Mouse (Mus musculus): Measurements from ENCODE around the gene Arap1. TPM values are rescaled to one million over a fixed set of nuclear protein-coding genes. Genes with fewer than 3 reads are reported as not detected.

The Arap1 gene
- polyA plus RNA-seq, 1 experiment from 2014 or later = 13.4 TPM

DNA sequence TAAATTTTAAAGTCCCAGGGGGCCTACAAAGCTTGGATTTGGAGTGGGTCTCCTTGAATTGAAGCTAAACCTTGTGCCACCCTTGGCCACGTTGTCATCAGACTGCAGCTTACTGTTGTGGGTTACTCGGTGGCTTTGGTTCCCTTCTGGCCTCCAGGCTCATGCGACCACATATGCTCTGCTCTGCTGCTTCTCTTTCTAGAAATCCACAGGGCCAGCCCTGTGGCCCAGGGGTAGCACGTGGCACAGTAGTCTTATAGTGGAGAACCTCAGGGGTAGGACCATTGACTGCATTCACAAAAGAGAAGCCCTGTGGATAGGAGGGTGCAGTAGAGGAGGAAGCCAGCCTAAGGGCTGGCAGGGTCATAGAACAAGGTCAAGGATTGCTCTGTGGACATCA lies 4.5 kb downstream of the Arap1 start:
- WGBS = 88% methylated on average over 4 of the region's 4 CpGs
- no peak for ATAC-seq (ENCODE audit: low FRiP score)
- no peak overlapping the region for H3K4me2 ChIP-seq

DNA sequence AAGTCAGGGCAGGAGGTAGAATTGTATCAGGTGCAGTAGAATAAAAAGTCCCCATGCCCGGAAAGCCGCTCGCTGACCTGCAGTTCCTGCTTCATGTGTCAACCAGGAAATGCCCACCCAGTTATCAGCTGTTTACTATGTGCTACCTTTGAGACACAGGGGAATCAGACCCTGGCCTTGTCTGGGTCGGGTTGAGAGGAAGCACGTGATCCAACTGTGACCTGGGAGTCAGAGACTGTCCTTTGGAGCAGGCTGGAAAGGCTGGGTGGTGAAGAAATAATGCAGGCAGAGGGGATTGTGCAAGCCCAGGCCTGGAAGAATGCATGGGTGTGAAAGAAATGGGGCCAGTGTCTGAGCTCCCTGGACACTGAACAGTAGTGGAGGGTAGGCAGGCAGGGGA lies 6.6 kb downstream of the Arap1 start:
- H3K27ac ChIP-seq = no peak overlapping the region
- no peaks in the 10 kb centered on the region for H3K9me3 ChIP-seq
- ATAC-seq (ENCODE audit: low FRiP score) = no peak
- no peak overlapping the region for H3K9ac ChIP-seq
- no peaks in the 10 kb centered on the region for H3K36me3 ChIP-seq (replicated peaks)
- H3K4me1 ChIP-seq = peaks cover 11% of the 10 kb centered on the region
- WGBS = 80% methylated on average over 5 of the region's 5 CpGs
- H3K4me2 ChIP-seq = no peak overlapping the region
- H3K4me3 ChIP-seq (replicated peaks) = no peak overlapping the region
- peaks cover 7% of the 10 kb centered on the region for H3K27me3 ChIP-seq

More for the DNA sequence above, 4.5 kb downstream of the Arap1 start:
- Histone ChIP-seq H3K27me3 (peaks cover 22% of the 10 kb centered on the region), H3K9me3 (no peaks in the 10 kb centered on the region), H3K9ac (no peak overlapping the region), H3K27ac (no peak overlapping the region), H3K36me3 (replicated peaks) (no peaks in the 10 kb centered on the region), H3K4me3 (replicated peaks) (no peak overlapping the region), H3K4me1 (peaks cover 20% of the 10 kb centered on the region)

DNA sequence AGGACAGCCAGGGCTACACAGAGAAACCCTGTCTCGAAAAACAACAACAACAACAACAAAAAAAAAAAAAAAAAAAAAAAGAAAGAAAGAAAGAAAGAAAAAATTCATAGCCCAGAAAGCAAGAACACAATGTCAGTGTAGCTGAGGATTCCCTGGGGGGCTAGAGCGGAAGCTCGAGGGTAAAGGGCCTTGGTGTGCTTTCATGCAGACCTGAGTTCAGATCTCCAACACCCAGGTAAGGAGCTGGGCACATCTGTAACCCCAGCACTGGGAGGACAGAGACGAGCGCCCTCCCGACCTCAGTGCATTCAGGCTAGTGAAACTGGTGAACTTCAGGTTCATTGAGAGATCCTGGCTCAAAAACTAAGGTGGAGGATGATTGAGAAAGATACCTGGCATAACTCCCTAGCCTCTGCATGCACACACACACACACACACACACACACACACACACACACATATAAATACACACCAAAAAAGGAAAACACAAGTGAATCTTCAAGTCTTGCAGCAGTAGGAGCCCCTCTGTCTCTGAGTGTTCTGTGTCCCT lies 7.8 kb downstream of the Arap1 start:
- no peak for ATAC-seq (ENCODE audit: low FRiP score)
- H3K9ac ChIP-seq = no peak overlapping the region
- H3K27me3 ChIP-seq = no peaks in the 10 kb centered on the region
- no peak overlapping the region for H3K27ac ChIP-seq
- H3K9me3 ChIP-seq = no peaks in the 10 kb centered on the region
- H3K4me3 ChIP-seq (replicated peaks) = no peak overlapping the region
- H3K4me1 ChIP-seq = 0 out of 2 replicates have a peak, but pooled peaks cover 5% of the 10 kb centered on the region
- no peak overlapping the region for H3K4me2 ChIP-seq
- no peaks in the 10 kb centered on the region for H3K36me3 ChIP-seq (replicated peaks)
- WGBS = 83% methylated on average over 6 of the region's 6 CpGs

DNA sequence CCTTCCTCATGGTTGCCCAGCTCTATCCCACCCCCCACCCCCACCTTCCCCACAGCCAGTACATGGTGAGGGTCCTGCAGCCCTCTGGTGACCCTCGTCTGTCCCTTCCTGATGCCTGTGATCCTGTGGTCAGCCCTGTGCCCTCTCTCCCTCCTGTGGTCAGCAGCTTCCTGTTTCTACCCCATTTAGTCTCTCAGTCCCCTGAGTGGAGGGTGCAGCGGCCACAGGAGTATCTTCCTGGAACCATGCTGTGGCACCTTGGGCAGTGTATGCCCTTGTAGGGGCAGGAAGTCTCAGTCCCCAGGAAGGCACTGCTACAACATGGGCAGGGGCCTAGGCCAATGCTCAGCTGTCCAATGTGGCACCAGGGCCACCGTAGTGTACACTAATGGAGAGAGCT lies 9.0 kb downstream of the Arap1 start:
- H3K4me3 ChIP-seq (replicated peaks) = no peak overlapping the region
- no peak for ATAC-seq (ENCODE audit: low FRiP score)
- no peak overlapping the region for H3K27ac ChIP-seq
- no peak overlapping the region for H3K9ac ChIP-seq
- H3K9me3 ChIP-seq = no peaks in the 10 kb centered on the region
- H3K27me3 ChIP-seq = no peaks in the 10 kb centered on the region
- H3K36me3 ChIP-seq (replicated peaks) = no peaks in the 10 kb centered on the region
- H3K4me2 ChIP-seq = no peak overlapping the region
- WGBS = 71% methylated on average over 3 of the region's 3 CpGs
- H3K4me1 ChIP-seq = 0 out of 2 replicates have a peak, but pooled peaks cover 5% of the 10 kb centered on the region

DNA sequence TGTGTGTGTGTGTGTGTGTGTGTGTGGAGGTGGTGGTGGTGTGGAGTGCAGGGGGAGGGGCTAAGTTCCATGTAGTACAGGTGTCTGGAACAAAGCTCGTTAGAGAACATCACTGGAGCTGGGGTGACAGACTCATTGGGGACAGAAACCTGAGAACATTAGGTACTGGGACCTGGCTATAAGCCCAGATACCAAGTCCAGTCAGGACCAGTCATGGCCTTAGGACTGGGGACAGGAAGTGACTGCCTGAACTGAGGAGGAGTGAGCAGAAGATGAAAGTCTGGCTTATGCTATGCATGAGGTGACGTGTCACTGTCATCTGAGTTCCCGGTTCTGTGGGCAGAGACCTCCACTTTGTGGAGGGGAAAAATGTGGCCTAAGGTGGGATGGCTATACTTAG lies 12.5 kb downstream of the Arap1 start:
- 76% methylated on average over 3 of the region's 3 CpGs for WGBS
- ATAC-seq (ENCODE audit: low FRiP score) = no peak

DNA sequence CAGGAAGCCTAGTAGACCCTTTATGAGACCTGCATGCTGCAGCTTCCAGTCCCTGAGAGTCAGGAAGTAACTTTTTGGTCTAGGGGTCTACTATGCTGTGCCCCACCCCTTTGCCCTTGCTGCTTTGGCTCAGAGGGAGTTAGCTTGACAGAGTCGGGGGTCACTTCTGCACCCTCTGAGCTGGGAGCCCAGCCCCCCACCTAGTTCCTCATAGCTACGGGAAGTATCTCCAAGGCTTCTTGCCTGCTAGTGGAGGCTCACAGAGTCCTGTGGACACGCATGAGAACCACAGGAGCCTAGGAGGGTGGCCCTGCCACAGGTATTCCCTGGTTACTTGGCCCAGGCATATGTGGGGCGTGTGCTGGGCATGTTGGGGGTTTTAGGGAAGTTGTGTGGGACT lies 13.2 kb downstream of the Arap1 start:
- Histone ChIP-seq H3K4me1 (0 out of 2 replicates have a peak, but pooled peaks cover 5% of the 10 kb centered on the region), H3K27me3 (no peaks in the 10 kb centered on the region), H3K4me3 (replicated peaks) (no peak overlapping the region), H3K4me2 (no peak overlapping the region), H3K36me3 (replicated peaks) (no peaks in the 10 kb centered on the region), H3K9ac (no peak overlapping the region), H3K27ac (no peak overlapping the region), H3K9me3 (no peaks in the 10 kb centered on the region)
- ATAC-seq (ENCODE audit: low FRiP score) = no peak
- WGBS = 77% methylated on average over 4 of the region's 4 CpGs

More for the DNA sequence above, 12.5 kb downstream of the Arap1 start:
- H3K4me3 ChIP-seq (replicated peaks) = no peak overlapping the region
- no peaks in the 10 kb centered on the region for H3K9me3 ChIP-seq
- H3K9ac ChIP-seq = no peak overlapping the region
- H3K4me2 ChIP-seq = no peak overlapping the region
- H3K27ac ChIP-seq = no peak overlapping the region
- H3K36me3 ChIP-seq (replicated peaks) = no peaks in the 10 kb centered on the region
- no peaks in the 10 kb centered on the region for H3K27me3 ChIP-seq
- H3K4me1 ChIP-seq = 0 out of 2 replicates have a peak, but pooled peaks cover 5% of the 10 kb centered on the region

DNA sequence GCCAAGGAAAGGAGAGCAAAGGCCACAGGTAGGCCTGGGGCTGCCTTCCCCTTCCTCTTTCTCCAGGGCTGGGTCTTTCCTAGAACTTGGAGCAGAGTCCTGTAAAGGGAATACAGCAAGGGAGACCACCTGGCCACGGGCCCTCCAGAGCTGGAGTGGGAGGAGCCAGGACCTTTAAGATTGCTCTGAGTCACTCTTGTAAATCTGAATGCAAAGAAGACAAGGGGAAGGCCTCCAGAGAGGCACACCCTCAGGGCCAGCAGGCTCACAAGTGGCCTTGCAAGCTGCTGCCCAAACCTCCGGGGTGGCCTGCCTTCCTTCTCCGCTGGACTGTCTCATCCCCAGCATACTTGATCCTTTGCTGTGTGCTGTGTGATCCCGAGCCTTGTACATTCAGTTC lies 13.9 kb downstream of the Arap1 start:
- no peaks in the 10 kb centered on the region for H3K27me3 ChIP-seq
- no peaks in the 10 kb centered on the region for H3K9me3 ChIP-seq
- H3K9ac ChIP-seq = no peak overlapping the region
- no peak overlapping the region for H3K4me2 ChIP-seq
- 67% methylated on average over 4 of the region's 4 CpGs for WGBS
- H3K36me3 ChIP-seq (replicated peaks) = no peaks in the 10 kb centered on the region
- 0 out of 2 replicates have a peak, but pooled peaks cover 2% of the 10 kb centered on the region for H3K4me1 ChIP-seq
- H3K27ac ChIP-seq = no peak overlapping the region
- H3K4me3 ChIP-seq (replicated peaks) = no peak overlapping the region
- ATAC-seq (ENCODE audit: low FRiP score) = no peak

DNA sequence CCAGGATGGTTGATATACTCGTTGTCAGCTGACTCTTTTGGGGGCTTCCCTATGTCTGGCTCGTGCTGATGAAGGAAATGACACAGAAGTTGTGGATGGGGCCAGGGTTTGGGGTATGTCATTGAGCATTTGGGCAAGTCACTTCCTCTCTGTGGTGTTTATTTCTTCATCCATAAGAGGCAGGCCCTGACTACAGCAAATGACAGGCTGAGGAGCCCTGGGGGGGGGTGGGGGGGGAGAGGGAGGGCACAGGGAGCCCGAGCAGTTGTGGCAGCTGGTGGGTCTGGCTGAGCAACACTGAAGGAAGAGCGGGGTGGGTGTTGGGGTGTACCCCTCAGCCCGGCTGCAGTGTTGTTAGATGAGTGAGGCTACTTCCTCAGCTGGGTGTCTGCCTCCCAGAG lies 14.9 kb downstream of the Arap1 start:
- Histone ChIP-seq H3K27ac (no peak overlapping the region), H3K4me2 (no peak overlapping the region), H3K9me3 (no peaks in the 10 kb centered on the region), H3K4me1 (no peaks in the 10 kb centered on the region), H3K36me3 (replicated peaks) (no peaks in the 10 kb centered on the region), H3K4me3 (replicated peaks) (no peak overlapping the region), H3K9ac (no peak overlapping the region), H3K27me3 (no peaks in the 10 kb centered on the region)
- no peak for ATAC-seq (ENCODE audit: low FRiP score)
- 72% methylated on average over 5 of the region's 5 CpGs for WGBS

DNA sequence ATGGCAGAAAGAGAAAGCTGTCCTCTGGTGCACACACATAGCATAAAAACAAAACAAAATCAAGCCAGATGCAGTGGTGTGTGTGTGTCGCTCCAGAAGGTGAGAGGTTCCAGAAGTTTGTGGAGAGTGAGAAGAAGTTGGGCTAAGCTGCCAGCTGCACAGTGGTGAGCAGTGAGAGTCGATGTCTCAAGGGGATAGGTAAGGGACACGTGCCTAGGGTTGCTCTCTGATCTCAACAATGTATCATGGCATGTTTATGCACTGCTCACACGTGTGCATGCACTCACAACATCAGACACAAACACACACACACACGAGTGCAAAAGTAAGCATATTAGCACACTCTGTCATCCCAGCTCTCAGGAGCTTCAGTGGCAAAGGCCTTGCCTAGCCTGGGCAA lies 16.0 kb downstream of the Arap1 start:
- H3K36me3 ChIP-seq (replicated peaks) = no peaks in the 10 kb centered on the region
- no peak for ATAC-seq (ENCODE audit: low FRiP score)
- H3K27ac ChIP-seq = no peak overlapping the region
- no peaks in the 10 kb centered on the region for H3K27me3 ChIP-seq
- no peak overlapping the region for H3K4me2 ChIP-seq
- WGBS = 88% methylated on average over 5 of the region's 5 CpGs
- H3K9me3 ChIP-seq = no peaks in the 10 kb centered on the region
- no peaks in the 10 kb centered on the region for H3K4me1 ChIP-seq
- H3K4me3 ChIP-seq (replicated peaks) = no peak overlapping the region
- H3K9ac ChIP-seq = no peak overlapping the region

DNA sequence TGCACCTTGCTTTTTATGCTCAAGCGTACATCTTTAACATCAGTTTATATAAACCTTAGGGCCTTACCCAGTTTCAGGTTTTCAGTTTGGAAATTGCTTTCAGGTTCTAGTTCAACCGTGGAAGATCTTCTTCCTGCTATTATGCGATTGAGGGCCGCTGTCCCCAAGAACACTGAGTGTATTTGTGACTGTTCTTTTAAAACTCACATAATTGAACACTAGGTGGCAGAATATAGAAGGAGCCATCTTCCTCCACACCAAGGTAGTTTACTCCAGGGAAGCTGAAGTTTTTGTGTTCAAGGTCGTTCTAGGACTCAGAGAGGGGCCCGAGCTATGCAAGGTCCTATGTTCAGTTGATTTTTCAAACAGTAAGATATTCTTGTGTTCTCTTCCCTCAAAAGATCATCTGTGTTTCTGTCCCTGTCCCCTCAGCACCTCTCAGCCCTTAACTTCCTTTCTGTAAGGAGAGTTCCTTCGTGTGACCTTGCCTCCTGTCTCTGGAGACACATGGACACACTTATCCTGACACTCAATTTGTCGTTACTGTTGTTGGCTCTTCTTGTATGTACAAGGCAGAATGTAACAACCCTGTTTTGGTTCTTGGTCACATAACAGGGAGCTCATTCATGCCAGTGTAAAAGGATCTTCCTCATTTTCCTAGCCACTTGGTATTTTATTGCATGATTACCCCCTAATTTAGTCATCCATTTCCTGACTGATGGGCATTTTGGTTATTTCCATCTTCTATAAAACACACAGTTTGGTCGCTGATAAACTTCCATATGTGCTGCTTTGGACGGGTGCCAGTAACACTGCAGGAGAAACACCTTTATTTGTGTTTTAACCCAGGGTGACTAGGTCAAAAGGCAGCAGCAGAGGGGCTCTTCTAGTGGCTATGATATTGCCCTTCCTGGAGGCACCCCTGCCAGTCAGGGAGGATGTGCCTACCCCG lies 20.3 kb downstream of the Arap1 start:
- no peaks in the 10 kb centered on the region for H3K9me3 ChIP-seq
- H3K9ac ChIP-seq = no peak overlapping the region
- H3K36me3 ChIP-seq (replicated peaks) = no peaks in the 10 kb centered on the region
- H3K4me3 ChIP-seq (replicated peaks) = no peak overlapping the region
- 72% methylated on average over 11 of the region's 11 CpGs for WGBS
- H3K4me2 ChIP-seq = no peak overlapping the region
- no peak overlapping the region for H3K27ac ChIP-seq
- H3K27me3 ChIP-seq = no peaks in the 10 kb centered on the region
- ATAC-seq (ENCODE audit: low FRiP score) = no peak
- no peaks in the 10 kb centered on the region for H3K4me1 ChIP-seq

DNA sequence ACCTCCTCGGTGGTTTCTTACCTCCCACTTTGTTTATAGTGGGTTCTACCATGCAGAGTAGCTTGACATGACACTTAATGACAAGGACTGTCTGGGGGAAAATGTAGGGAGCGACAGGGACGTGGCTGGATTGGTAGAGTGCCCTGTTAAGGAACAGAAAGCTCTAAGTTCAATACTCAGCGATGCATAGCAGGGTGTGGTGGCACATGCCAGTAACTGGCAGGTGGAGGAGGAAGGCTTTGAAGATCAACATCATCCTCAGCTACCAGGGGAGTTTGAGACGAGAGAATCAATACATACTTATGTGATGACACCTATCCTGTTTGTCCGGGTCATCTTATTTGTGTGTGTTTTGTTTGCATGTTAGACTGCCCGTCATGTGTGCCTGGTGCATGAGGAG lies 21.8 kb downstream of the Arap1 start:
- Histone ChIP-seq H3K4me3 (replicated peaks) (no peak overlapping the region), H3K27ac (no peak overlapping the region), H3K4me1 (no peaks in the 10 kb centered on the region), H3K9ac (no peak overlapping the region), H3K9me3 (no peaks in the 10 kb centered on the region), H3K27me3 (no peaks in the 10 kb centered on the region), H3K4me2 (no peak overlapping the region), H3K36me3 (replicated peaks) (no peaks in the 10 kb centered on the region)
- 76% methylated on average over 7 of the region's 7 CpGs for WGBS
- ATAC-seq (ENCODE audit: low FRiP score) = no peak

DNA sequence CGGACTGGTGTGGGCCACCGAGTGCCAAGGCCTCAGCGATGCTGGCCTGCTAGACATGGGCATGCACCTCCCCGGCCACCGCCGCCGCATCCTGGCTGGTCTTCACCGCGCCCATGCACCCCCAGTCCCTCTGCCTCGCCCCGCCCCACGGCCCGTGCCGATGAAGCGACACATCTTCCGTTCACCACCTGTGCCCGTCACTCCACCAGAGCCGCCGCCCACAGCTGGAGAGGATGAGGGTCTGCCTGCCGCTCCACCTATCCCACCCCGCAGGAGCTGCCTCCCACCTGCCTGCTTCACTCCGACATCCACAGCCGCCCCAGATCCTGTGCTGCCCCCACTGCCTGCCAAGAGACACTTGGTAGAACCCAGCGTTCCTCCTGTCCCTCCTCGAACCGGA lies 25.2 kb downstream of the Arap1 start:
- no peak overlapping the region for H3K4me2 ChIP-seq
- H3K4me1 ChIP-seq = peaks cover 6% of the 10 kb centered on the region
- no peaks in the 10 kb centered on the region for H3K9me3 ChIP-seq
- 87% methylated on average over 25 of the region's 26 CpGs for WGBS
- H3K27me3 ChIP-seq = no peaks in the 10 kb centered on the region
- H3K27ac ChIP-seq = no peak overlapping the region
- no peak overlapping the region for H3K9ac ChIP-seq
- no peak for ATAC-seq (ENCODE audit: low FRiP score)
- no peak overlapping the region for H3K4me3 ChIP-seq (replicated peaks)
- H3K36me3 ChIP-seq (replicated peaks) = no peaks in the 10 kb centered on the region

DNA sequence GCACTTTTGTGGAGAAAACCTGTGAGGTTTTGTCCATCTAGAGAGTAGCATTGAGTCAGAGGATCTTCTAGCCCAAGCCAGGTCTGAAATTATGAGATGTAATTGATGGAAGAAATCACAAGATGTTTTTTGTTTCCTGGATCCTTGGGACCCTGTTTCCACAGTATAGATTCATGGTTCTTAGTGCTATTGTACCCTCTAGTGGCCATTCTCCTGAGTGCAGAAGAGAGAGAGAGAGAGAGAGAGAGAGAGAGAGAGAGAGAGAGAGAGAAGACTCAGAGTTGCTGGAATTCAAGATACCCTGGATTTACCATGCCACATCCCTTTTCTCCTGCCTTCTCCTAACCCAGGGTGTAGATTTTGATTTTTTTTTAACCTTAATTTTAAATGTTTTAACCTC lies 26.3 kb downstream of the Arap1 start:
- H3K9me3 ChIP-seq = no peaks in the 10 kb centered on the region
- H3K4me1 ChIP-seq = peaks cover 10% of the 10 kb centered on the region
- H3K9ac ChIP-seq = no peak overlapping the region
- peak; percentile 64 for ATAC-seq (ENCODE audit: low FRiP score)
- H3K27ac ChIP-seq = no peak overlapping the region
- no peaks in the 10 kb centered on the region for H3K27me3 ChIP-seq
- H3K4me3 ChIP-seq (replicated peaks) = no peak overlapping the region
- H3K4me2 ChIP-seq = no peak overlapping the region
- H3K36me3 ChIP-seq (replicated peaks) = no peaks in the 10 kb centered on the region

All from forebrain, embryonic 12.5 days (tissue).